Mouse (Mus musculus) embryonic facial prominence, embryonic 13.5 days (tissue): ENCODE results near the gene Baz1b. TPM values are rescaled to one million over a fixed set of nuclear protein-coding genes. Genes with fewer than 3 reads are reported as not detected.

Experiments used
- ATAC-seq: fragments of 200-750 bp; cut with Nextera tagmentation; 2 replicates; pipeline ENCODE4 v1.8.0; 2017; ENCODE audit warnings: low read depth; ENCODE audit not compliant: insufficient number of reproducible peaks, insufficient read depth, low FRiP score, low TSS enrichment
- H3K27ac ChIP-seq: fragments of 300-500 bp; sonication (generic); 2 replicates; pipeline ENCODE4 v1.5.1; 2015; ENCODE audit warnings: moderate library complexity, mild to moderate bottlenecking, inconsistent platforms
- H3K27me3 ChIP-seq: fragments of 300-500 bp; sonication (generic); 2 replicates; pipeline ENCODE4 v1.6.1; 2015; ENCODE audit warnings: mild to moderate bottlenecking, inconsistent platforms
- H3K36me3 ChIP-seq: fragments of 300-500 bp; sonication (generic); 2 replicates; pipeline ENCODE4 v1.6.1; 2015; ENCODE audit warnings: mild to moderate bottlenecking, inconsistent platforms
- H3K4me1 ChIP-seq: fragments of 300-500 bp; sonication (generic); 2 replicates; pipeline ENCODE4 v1.6.1; 2015; ENCODE audit warnings: inconsistent platforms
- H3K4me2 ChIP-seq: fragments of 300-500 bp; sonication (generic); 2 replicates; pipeline ENCODE4 v1.6.1; 2015; ENCODE audit warnings: moderate library complexity, mild to moderate bottlenecking, inconsistent platforms
- H3K4me3 ChIP-seq: fragments of 300-500 bp; sonication (generic); 2 replicates; pipeline ENCODE4 v1.5.1; 2015; ENCODE audit warnings: mild to moderate bottlenecking, inconsistent platforms
- H3K9ac ChIP-seq: fragments of 300-500 bp; sonication (generic); 2 replicates; pipeline ENCODE4 v1.6.1; 2015; ENCODE audit warnings: mild to moderate bottlenecking, inconsistent platforms
- H3K9me3 ChIP-seq: fragments of 300-500 bp; sonication (generic); 2 replicates; pipeline ENCODE4 v1.6.1; 2016; ENCODE audit warnings: inconsistent platforms
- WGBS: fragments of 180-500 bp; shearing (Covaris S2); methylation state at CpG from one replicate; pipeline ENCODE4 v1.1.7; 2015; ENCODE audit warnings: mixed read lengths; 5-methylcytosine and 5-hydroxymethylcytosine counted together
- polyA plus RNA-seq: library from polyadenylated mRNA; unstranded; fragments of >200 nt; fragmentation: Nextera tagmentation; extraction: Ambion mirVana; gene quantifications from 2 replicates; pipeline ENCODE4 v1.2.1, GENCODE M21; 2015

The Baz1b gene
- polyA plus RNA-seq, 1 experiment from 2014 or later = 54.7 TPM

DNA sequence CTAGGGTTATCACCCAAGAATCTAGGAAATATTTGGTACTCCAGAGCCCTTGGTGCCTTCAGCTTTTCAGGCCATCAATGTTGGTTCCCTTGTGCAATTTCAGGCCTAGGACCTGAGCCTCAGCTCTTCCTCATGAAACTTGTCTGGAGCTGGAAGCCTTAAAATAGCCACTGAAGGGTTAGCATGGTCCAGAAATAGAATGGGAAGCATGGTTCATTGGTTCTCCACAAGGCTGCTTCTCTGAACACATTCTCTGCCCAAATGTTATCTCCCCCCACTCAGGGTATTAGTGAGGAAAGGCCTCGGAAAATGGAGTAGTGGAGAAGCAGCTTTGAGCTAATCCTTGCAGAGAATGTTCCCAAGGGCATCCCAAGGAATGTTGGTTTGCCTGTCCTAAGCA, 54.4 kb downstream of the Baz1b start:
- H3K4me3 ChIP-seq = no peak overlapping the region
- no peaks in the 10 kb centered on the region for H3K4me1 ChIP-seq
- no peak for ATAC-seq
- H3K27me3 ChIP-seq = no peaks in the 10 kb centered on the region
- no peak overlapping the region for H3K27ac ChIP-seq
- peaks cover 99% of the 10 kb centered on the region for H3K36me3 ChIP-seq
- H3K4me2 ChIP-seq = no peak overlapping the region
- H3K9me3 ChIP-seq = no peaks in the 10 kb centered on the region
- WGBS = 85% methylated on average over 1 of the region's 1 CpGs
- H3K9ac ChIP-seq = no peak overlapping the region

DNA sequence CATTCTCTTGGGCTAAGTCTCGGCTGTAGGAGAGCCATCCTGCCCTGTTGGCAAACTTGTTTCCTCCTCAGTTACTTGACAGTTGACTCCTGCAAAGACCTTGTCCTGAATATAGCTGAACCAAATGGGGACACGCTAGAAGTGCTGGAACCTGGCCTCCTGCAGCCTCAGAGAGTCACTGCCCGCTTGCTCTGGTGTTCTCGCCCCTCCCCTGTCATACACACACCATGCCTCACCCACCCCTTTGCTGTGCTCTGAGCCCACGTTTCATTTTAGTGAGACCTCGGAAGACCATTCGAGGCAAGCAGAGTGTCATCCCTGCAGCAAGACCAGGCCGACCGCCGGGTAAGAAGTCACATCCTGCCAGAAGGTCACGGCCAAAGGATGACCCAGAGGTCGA, 55.1 kb downstream of the Baz1b start:
- ATAC-seq = no peak
- no peaks in the 10 kb centered on the region for H3K9me3 ChIP-seq
- no peaks in the 10 kb centered on the region for H3K4me1 ChIP-seq
- no peak overlapping the region for H3K4me2 ChIP-seq
- H3K4me3 ChIP-seq = no peak overlapping the region
- no peaks in the 10 kb centered on the region for H3K27me3 ChIP-seq
- peaks cover 98% of the 10 kb centered on the region for H3K36me3 ChIP-seq
- no peak overlapping the region for H3K27ac ChIP-seq
- no peak overlapping the region for H3K9ac ChIP-seq
- 79% methylated on average over 12 of the region's 12 CpGs for WGBS

DNA sequence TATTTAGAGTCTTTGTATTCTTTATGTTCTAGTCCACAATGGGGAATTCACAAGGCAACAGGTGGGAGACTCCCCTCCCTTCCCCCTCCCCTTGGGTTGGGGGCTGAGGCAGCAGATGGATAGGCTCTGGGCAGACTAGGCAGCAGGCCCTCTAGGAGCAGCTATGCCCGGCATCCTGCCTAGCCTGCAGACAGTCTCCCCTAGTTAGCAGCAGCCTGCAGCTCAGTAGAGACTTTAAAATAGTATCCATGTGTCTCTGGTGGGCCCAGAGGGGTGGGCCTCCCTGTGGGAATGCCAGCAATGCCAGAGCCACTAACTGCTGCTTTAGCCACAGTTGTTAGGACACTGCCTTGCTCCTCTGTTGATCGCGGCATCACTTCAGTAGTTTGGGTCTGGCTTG, 55.5 kb downstream of the Baz1b start:
- H3K4me2 ChIP-seq = no peak overlapping the region
- peaks cover 97% of the 10 kb centered on the region for H3K36me3 ChIP-seq
- H3K27ac ChIP-seq = no peak overlapping the region
- H3K27me3 ChIP-seq = no peaks in the 10 kb centered on the region
- H3K9me3 ChIP-seq = no peaks in the 10 kb centered on the region
- H3K9ac ChIP-seq = 0 out of 2 replicates have a peak overlapping the region, but pooled peaks have one; percentile 27
- no peak for ATAC-seq
- no peak overlapping the region for H3K4me3 ChIP-seq
- 88% methylated on average over 3 of the region's 3 CpGs for WGBS
- no peaks in the 10 kb centered on the region for H3K4me1 ChIP-seq

DNA sequence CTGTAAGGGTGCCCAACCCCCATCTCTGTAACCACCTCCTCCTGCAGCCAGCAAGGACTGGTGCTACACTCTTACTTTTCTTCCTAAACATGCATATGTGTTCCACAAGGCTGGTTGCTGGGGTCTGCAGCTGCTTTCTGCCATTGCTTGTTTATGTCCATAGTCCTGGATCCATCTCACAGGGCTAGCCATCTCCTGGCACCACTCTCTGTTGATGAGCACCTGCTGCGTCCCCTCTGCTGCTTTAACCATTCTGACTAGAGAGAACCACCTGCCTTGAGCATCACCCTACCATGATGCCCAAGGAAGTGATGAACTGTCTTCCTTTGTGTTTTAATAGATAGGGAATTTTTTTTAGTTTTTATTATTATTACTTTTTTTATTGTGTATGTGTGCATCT, 56.1 kb downstream of the Baz1b start:
- 90% methylated on average over 1 of the region's 1 CpGs for WGBS
- Histone ChIP-seq H3K9me3 (no peaks in the 10 kb centered on the region), H3K36me3 (peaks cover 91% of the 10 kb centered on the region), H3K9ac (no peak overlapping the region), H3K27ac (no peak overlapping the region), H3K4me1 (no peaks in the 10 kb centered on the region), H3K4me2 (no peak overlapping the region), H3K27me3 (peaks cover under 1% of the 10 kb centered on the region; the same call in 1 of the 2 replicates), H3K4me3 (no peak overlapping the region)
- no peak for ATAC-seq

DNA sequence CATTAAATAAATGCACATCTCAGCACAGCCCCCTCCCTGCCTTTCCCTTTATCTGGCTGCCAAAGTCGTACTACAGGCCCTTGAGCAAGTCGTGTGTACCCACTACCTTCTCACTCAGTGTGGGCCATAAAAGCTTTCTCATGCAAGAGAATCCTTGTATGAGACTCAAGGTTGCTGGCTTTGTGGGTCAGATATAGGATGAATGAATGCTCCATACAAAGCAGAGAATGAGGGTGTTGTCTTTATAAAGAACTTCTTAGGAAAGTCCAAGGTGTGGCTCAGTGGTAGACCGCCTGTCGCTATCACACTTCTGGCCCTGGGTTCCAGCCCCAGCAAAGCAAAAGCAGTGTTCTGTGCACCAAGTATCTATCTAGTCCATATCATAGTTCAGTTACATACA, 59.5 kb downstream of the Baz1b start:
- peaks cover 57% of the 10 kb centered on the region for H3K36me3 ChIP-seq
- H3K4me2 ChIP-seq = no peak overlapping the region; the same call in 1 of the 2 replicates
- peaks cover 30% of the 10 kb centered on the region for H3K27me3 ChIP-seq
- H3K9me3 ChIP-seq = no peaks in the 10 kb centered on the region
- no peak for ATAC-seq
- 71% methylated on average over 4 of the region's 4 CpGs for WGBS
- H3K4me1 ChIP-seq = peaks cover 14% of the 10 kb centered on the region
- H3K4me3 ChIP-seq = no peak overlapping the region
- no peak overlapping the region for H3K9ac ChIP-seq
- H3K27ac ChIP-seq = no peak overlapping the region

DNA sequence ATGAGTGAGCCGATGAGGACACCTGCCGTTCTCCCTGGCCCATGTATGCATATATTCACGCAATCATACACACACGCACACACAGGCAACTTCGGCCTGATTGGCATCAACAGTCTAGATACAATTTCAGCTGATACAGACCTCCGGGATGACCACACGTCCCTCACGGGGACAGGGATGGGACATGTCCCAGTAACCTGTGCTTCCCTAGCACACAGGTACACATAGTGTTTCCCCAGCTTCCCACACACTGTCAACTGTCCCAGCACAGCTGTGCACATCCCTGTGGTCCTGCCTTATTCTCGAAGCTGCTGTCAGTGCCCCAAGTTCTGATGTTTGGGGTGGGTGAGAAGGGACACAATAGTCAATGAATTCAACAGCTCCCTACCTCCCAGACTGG, 60.3 kb downstream of the Baz1b start:
- no peak for ATAC-seq
- H3K4me3 ChIP-seq = peak overlapping the region; percentile 67; the same call in 1 of the 2 replicates
- H3K27ac ChIP-seq = no peak overlapping the region
- H3K36me3 ChIP-seq = peaks cover 49% of the 10 kb centered on the region
- no peaks in the 10 kb centered on the region for H3K9me3 ChIP-seq
- WGBS = 77% methylated on average over 9 of the region's 9 CpGs
- peak overlapping the region; percentile 98 for H3K4me2 ChIP-seq
- peaks cover 14% of the 10 kb centered on the region for H3K4me1 ChIP-seq
- H3K9ac ChIP-seq = 0 out of 2 replicates have a peak overlapping the region, but pooled peaks have one; percentile 22
- H3K27me3 ChIP-seq = peaks cover 32% of the 10 kb centered on the region

DNA sequence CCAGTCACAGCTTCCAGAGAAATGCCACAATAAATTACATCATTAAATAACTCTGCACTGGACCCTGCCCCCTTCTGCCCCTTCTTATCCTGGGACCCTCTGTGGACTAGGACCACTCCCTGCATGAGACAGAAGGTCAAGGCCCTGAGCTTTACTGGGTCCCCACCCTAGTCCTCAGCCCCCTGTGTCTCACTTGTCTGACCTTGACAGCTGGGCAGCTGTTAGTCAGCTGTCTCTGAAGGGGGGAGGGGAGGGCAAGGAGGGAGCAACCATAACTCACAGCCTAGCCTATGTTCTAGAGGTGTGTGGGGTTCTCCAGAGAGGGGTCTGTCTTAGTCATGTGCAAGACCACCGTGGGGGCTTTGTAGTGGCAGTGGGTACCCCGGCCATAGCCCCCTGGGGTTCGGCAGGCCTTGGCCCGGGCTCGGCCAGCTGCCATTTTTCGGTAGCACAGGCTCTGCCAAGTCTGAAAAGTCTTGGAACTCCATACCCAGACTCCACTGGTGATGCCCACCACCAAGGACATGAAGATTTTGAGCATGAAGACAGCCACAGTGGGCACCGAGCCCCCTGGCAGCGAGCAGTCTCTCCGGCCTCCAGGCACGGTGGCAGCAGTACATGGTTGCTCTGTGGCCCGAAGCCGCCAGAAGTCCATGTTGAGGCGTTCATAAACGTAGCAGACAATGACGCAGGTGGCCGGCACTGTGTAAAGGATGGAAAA, 62.1 kb downstream of the Baz1b start:
- no peaks in the 10 kb centered on the region for H3K9me3 ChIP-seq
- H3K27me3 ChIP-seq = peaks cover 32% of the 10 kb centered on the region
- ATAC-seq = no peak
- WGBS = 84% methylated on average over 16 of the region's 16 CpGs
- peak overlapping the region; percentile 67 for H3K4me3 ChIP-seq
- H3K36me3 ChIP-seq = peaks cover 33% of the 10 kb centered on the region
- peak overlapping the region; percentile 75; the same call in 1 of the 2 replicates for H3K9ac ChIP-seq
- no peak overlapping the region for H3K27ac ChIP-seq
- peak overlapping the region; percentile 98 for H3K4me2 ChIP-seq
- peaks cover 26% of the 10 kb centered on the region for H3K4me1 ChIP-seq

DNA sequence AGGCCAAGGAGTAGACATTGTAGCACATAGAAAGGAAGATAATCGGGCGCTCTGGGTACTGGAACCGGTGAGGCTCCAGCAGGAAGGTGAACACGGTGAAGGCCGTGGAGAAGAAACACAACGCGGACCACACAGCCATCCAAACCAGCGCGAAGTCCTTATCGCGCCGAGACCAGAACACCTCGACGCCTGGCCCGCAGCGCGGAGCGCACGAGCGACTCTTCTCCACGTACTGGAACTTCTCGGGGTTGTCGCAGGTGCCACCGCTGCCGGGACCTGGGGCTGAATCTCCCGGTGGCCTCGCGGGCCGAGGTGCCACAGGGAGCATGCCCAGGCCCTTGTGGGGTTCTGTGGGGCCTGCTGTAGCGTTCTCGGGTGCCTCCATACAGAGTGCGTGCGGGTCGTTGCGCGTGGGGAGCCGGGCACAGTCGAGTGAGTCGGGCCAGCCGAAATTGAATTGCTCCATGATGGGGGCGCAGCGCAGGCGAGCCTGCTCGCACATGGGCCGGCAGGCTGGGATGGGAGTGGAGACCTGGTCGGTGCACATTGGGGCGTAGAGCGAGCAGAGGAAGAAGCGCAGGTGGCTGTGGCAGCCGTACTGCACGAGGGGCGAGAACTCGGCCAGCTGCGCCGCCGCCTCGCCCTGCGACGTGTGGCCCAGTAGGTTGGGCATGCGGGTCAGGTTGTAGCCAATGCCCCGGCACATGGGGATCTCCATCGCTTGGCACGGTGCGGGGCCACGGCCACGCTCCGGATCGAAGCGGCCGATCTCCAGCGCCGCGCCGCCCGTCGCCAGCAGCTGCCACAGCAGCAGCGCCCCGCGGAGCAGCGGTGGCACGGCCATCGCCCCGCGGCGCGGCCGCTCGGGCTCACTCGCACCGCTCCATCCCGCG, 63.4 kb downstream of the Baz1b start:
- peaks cover 30% of the 10 kb centered on the region for H3K4me1 ChIP-seq
- 0 out of 2 replicates have a peak, but pooled peaks have one; percentile 27 for ATAC-seq
- no peak overlapping the region; the same call in 1 of the 2 replicates for H3K27ac ChIP-seq
- H3K36me3 ChIP-seq = peaks cover 20% of the 10 kb centered on the region
- no peaks in the 10 kb centered on the region for H3K9me3 ChIP-seq
- H3K9ac ChIP-seq = peak overlapping the region; percentile 75
- peak overlapping the region; percentile 67 for H3K4me3 ChIP-seq
- 1% methylated on average over 88 of the region's 92 CpGs for WGBS
- peaks cover 32% of the 10 kb centered on the region for H3K27me3 ChIP-seq
- peak overlapping the region; percentile 98 for H3K4me2 ChIP-seq

DNA sequence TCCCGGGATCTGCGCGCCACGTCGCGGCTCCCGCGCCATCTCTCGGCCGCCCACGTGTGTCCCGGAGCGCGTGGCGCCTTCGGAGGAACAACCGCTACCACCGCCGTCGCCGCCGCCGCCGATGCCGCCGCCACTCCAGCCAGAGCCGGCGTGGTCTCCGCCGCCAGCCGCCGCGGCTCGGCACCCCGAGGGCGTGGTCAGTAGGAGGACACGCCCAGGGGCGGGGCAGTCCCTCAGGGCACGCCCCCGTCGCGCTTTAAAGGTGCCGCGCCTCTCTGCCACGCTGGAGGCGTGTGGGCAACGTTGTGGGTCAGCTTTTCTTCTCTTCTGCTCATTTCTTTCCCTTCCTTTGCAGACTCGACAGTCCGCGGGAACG, 64.0 kb downstream of the Baz1b start, which contains the start of gene Fzd9:
Gene Fzd9, minus strand, starts transcription at position 152 of the 376 bp plus-strand sequence.
- Histone ChIP-seq H3K4me2 (peak within 1 kb of the TSS; percentile 98), H3K27me3 (peaks cover 32% of the 10 kb centered on the region), H3K4me3 (peak within 1 kb of the TSS; percentile 67), H3K9me3 (no peaks in the 10 kb centered on the region), H3K36me3 (peaks cover 13% of the 10 kb centered on the region), H3K27ac (no peak within 1 kb of the TSS; the same call in 1 of the 2 replicates), H3K4me1 (peaks cover 30% of the 10 kb centered on the region), H3K9ac (peak within 1 kb of the TSS; percentile 75)
- peak; percentile 71 for ATAC-seq
- WGBS = under 1% methylated on average over 51 of the region's 51 CpGs

DNA sequence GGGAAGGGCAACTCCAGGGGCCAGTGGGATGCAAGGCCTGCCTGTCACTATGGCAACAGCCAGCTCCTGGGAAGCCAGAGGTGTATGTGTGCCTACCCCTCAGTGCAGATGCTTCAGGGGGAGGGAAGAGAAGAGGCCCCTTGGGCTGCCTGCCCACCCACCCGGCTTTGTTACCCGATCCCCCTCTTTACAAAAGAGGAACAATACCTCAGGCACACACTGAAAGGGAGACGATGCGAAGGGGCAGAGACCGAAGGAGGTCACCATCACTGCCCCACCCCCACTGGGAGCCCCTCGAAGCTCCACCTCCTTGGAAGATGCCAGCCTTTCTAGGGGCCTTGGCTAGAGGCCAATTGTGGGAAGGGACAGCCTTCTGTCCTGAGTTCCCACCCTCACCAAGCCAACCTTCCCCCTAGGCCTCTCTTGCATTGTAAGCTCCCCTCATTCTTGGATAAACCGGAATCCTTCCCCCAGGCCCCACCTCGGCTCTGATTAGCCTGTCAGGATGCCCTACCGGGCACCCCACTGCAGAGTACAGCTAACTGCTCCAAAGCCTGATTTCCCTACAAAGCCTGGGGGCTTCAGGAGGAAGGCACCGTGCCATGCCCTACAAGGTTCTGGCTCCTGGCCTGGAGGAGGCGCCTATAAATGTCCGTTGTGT, 66.8 kb downstream of the Baz1b start:
- peak overlapping the region; percentile 18; the same call in 1 of the 2 replicates for H3K4me2 ChIP-seq

DNA sequence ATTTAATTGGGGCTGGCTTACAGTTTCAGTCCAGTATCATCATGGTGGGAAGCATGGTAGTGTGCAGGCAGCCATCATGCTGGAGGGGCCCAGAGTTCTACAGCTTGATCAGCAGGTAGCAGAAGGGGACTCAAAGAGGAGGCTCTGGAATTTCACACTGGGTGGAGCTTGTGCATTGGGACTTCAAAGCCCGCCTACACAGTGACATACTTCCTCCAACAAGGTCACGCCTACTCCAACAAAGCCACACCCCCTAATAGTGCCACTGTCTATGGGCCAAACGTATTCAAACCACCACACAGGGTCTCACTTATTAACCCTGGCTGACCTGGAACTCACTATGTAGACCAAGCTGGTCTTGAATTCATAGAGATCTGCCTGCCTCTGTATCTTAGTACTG, 69.1 kb downstream of the Baz1b start:
- Histone ChIP-seq H3K9ac (no peak overlapping the region), H3K27ac (no peak overlapping the region), H3K4me2 (no peak overlapping the region), H3K4me1 (peaks cover 28% of the 10 kb centered on the region), H3K36me3 (no peaks in the 10 kb centered on the region), H3K9me3 (no peaks in the 10 kb centered on the region), H3K4me3 (no peak overlapping the region), H3K27me3 (peaks cover 3% of the 10 kb centered on the region; the same call in 1 of the 2 replicates)
- no peak for ATAC-seq
- WGBS = 75% methylated on average over 3 of the region's 3 CpGs

More for the DNA sequence above, 66.8 kb downstream of the Baz1b start:
- WGBS = 5% methylated on average over 12 of the region's 12 CpGs
- H3K9ac ChIP-seq = peak overlapping the region; percentile 37; the same call in 1 of the 2 replicates
- H3K4me3 ChIP-seq = no peak overlapping the region
- 0 out of 2 replicates have a peak, but pooled peaks have one; percentile 21 for ATAC-seq
- H3K27ac ChIP-seq = peak overlapping the region; percentile 68
- peaks cover 24% of the 10 kb centered on the region for H3K27me3 ChIP-seq
- peaks cover 39% of the 10 kb centered on the region for H3K4me1 ChIP-seq
- no peaks in the 10 kb centered on the region for H3K36me3 ChIP-seq
- H3K9me3 ChIP-seq = no peaks in the 10 kb centered on the region
